Mouse (Mus musculus) kidney, embryonic 14.5 days (tissue): Measurements from ENCODE around the gene Capn15. TPM values are rescaled to one million over a fixed set of nuclear protein-coding genes. Genes with fewer than 3 reads are reported as not detected.

Experiments used
- ATAC-seq: fragments of 200-750 bp; cut with Nextera tagmentation; 2 replicates; pipeline ENCODE4 v1.8.0; 2017; ENCODE audit warnings: moderate number of reproducible peaks, mild to moderate bottlenecking, moderate TSS enrichment, moderate library complexity; ENCODE audit not compliant: low FRiP score, low TSS enrichment
- H3K27ac ChIP-seq: fragments of 300-500 bp; sonication (generic); 2 replicates; pipeline ENCODE4 v1.5.1; 2014; ENCODE audit warnings: low read depth, mild to moderate bottlenecking, low read length, moderate library complexity, mixed read lengths
- H3K27me3 ChIP-seq: fragments of 300-500 bp; sonication (generic); 2 replicates; pipeline ENCODE4 v1.6.1; 2014; ENCODE audit warnings: mild to moderate bottlenecking, low read length; ENCODE audit not compliant: control insufficient read depth, insufficient read depth
- H3K36me3 ChIP-seq: fragments of 300-500 bp; sonication (generic); 2 replicates; pipeline ENCODE4 v1.6.1; 2014; ENCODE audit warnings: low read length, mixed read lengths; ENCODE audit not compliant: control insufficient read depth, insufficient read depth
- H3K4me1 ChIP-seq: fragments of 300-500 bp; sonication (generic); 2 replicates; pipeline ENCODE4 v1.6.1; 2014; ENCODE audit warnings: low read length, mixed read lengths; ENCODE audit not compliant: control insufficient read depth, insufficient read depth
- H3K4me2 ChIP-seq: fragments of 300-500 bp; sonication (generic); replicated peaks from 2 replicates; pipeline ENCODE4 v1.6.1; 2014; ENCODE audit warnings: low read depth, mild to moderate bottlenecking, low read length
- H3K4me3 ChIP-seq: fragments of 300-500 bp; sonication (generic); 2 replicates; pipeline ENCODE4 v1.5.1; 2014; ENCODE audit warnings: mild to moderate bottlenecking, low read length
- H3K9ac ChIP-seq: fragments of 300-500 bp; sonication (generic); 2 replicates; pipeline ENCODE4 v1.6.1; 2014; ENCODE audit warnings: low read depth, mild to moderate bottlenecking, low read length, moderate library complexity
- H3K9me3 ChIP-seq: fragments of 300-500 bp; sonication (generic); 2 replicates; pipeline ENCODE4 v1.6.1; 2016; ENCODE audit warnings: low read length; ENCODE audit not compliant: control insufficient read depth
- WGBS: fragments of 180-500 bp; shearing (Covaris S2); extraction: QIAGEN DNeasy Blood & Tissue Kit; methylation state at CpG from one replicate; pipeline ENCODE4 v1.1.7; 2014; 5-methylcytosine and 5-hydroxymethylcytosine counted together
- polyA plus RNA-seq: library from polyadenylated mRNA; unstranded; fragments of >200 nt; fragmentation: Nextera tagmentation; extraction: Ambion mirVana; gene quantifications from 2 replicates; pipeline ENCODE4 v1.2.1, GENCODE M21; 2014

Capn15 gene
- polyA plus RNA-seq, 1 experiment from 2014 or later, result 35.3 TPM

DNA sequence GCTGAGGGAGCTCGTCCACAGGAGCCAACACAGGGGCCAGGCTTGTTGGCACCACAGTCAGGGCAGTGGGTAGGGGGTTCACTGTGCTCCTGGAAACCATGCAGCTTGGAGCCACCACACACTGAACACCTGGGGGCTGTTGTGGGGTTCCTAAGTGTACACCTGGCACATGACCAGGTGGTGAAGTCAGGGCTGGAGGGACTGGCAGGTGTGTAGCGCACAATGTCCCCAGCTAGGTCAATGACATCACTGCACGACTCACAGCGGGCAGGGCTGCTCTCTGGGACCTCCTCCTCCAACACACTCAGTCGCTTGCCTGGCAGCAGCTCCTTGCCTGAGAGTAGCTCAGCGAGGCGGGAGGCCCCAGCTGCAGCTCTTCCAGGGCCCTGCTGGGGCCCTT is 21.3 kb downstream of the Capn15 start:
- WGBS, result 86% methylated on average over 7 of the region's 7 CpGs
- no peak overlapping the region for H3K27ac ChIP-seq
- H3K9me3 ChIP-seq, result no peaks in the 10 kb centered on the region
- no peak overlapping the region for H3K4me3 ChIP-seq
- 0 out of 2 replicates have a peak, but pooled peaks cover 10% of the 10 kb centered on the region for H3K4me1 ChIP-seq
- no peaks in the 10 kb centered on the region for H3K27me3 ChIP-seq
- no peak overlapping the region for H3K4me2 ChIP-seq
- H3K36me3 ChIP-seq, result peaks cover 25% of the 10 kb centered on the region
- H3K9ac ChIP-seq, result no peak overlapping the region
- no peak for ATAC-seq

- Histone ChIP-seq H3K9me3 (no peaks in the 10 kb centered on the region), H3K27me3 (no peaks in the 10 kb centered on the region), H3K4me1 (0 out of 2 replicates have a peak, but pooled peaks cover 3% of the 10 kb centered on the region), H3K4me3 (no peak overlapping the region), H3K27ac (no peak overlapping the region), H3K4me2 (no peak overlapping the region), H3K36me3 (peaks cover 42% of the 10 kb centered on the region), H3K9ac (no peak overlapping the region)
- no peak for ATAC-seq
- 90% methylated on average over 7 of the region's 7 CpGs for WGBS
Measured at GRCm38 (mm10) chr17:25962413-25962905, 23.1 kb downstream of the Capn15 start.

DNA sequence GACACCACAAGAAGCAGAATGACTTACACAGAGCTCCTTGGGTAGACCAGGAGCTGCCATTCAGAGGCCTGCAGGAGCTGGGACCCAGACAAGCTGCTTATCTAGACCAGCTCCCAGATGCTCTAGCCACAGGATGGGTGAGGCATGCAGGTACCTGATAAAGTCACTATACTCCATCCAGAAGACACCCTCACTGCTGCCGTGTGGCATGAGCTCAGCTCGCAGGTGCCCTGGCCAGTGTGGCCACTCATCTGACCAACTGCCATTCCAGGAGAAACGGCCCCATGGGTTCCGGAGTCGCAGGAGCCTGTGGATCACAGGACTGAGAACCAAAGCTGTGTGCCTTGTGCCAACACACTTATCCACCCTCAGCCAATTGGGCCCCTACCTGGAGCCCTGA is 24.0 kb downstream of the Capn15 start:
- H3K9ac ChIP-seq, result no peak overlapping the region
- no peaks in the 10 kb centered on the region for H3K4me1 ChIP-seq
- H3K36me3 ChIP-seq, result peaks cover 41% of the 10 kb centered on the region
- no peak overlapping the region for H3K27ac ChIP-seq
- no peak overlapping the region for H3K4me2 ChIP-seq
- H3K27me3 ChIP-seq, result no peaks in the 10 kb centered on the region
- H3K9me3 ChIP-seq, result no peaks in the 10 kb centered on the region
- WGBS, result 95% methylated on average over 5 of the region's 5 CpGs
- no peak for ATAC-seq
- no peak overlapping the region for H3K4me3 ChIP-seq

DNA sequence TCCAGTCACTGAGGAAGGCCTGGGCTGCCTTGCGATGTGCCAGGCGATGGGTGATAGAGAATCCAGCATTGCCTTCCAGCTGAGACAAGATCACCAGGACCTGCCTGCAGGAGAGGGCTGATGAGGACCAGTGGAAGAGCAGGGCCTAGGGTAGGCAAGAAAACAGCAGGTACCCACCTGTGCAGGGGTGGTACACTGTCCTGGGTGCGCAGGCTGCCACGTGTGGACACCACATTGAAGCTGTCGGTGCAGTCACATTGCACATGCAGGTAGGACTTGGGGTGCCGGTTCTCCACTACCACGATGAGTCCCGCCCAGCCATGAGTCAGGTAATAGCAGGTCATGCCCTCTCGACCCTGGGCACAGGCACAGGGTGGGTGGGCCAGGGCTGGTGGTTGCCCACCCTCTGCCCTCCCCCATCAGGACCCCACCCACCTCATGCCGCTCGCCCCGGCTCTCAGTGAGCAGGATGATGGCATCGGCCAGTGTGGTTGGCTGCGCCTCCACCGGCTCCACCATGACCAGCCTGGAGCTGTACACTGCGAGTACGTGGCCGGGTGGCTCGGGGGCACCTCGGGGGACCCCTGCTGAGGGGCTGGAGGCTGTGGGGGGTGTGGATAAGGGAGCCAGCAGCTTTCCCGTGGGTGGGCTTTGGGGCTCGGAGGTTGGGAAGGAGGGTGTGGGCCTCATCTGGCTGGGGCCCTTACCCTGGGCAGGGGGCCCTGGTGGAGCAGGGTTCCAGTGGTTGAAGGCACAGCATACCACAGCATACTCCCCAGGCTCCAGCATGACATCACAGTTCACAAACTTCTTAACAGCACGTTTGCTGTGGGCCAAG is 25.7 kb downstream of the Capn15 start:
- no peak overlapping the region for H3K4me3 ChIP-seq
- H3K4me2 ChIP-seq, result no peak overlapping the region
- H3K27me3 ChIP-seq, result no peaks in the 10 kb centered on the region
- no peaks in the 10 kb centered on the region for H3K9me3 ChIP-seq
- no peaks in the 10 kb centered on the region for H3K4me1 ChIP-seq
- ATAC-seq, result no peak
- 91% methylated on average over 23 of the region's 23 CpGs for WGBS
- H3K9ac ChIP-seq, result no peak overlapping the region
- no peak overlapping the region for H3K27ac ChIP-seq
- H3K36me3 ChIP-seq, result peaks cover 39% of the 10 kb centered on the region

DNA sequence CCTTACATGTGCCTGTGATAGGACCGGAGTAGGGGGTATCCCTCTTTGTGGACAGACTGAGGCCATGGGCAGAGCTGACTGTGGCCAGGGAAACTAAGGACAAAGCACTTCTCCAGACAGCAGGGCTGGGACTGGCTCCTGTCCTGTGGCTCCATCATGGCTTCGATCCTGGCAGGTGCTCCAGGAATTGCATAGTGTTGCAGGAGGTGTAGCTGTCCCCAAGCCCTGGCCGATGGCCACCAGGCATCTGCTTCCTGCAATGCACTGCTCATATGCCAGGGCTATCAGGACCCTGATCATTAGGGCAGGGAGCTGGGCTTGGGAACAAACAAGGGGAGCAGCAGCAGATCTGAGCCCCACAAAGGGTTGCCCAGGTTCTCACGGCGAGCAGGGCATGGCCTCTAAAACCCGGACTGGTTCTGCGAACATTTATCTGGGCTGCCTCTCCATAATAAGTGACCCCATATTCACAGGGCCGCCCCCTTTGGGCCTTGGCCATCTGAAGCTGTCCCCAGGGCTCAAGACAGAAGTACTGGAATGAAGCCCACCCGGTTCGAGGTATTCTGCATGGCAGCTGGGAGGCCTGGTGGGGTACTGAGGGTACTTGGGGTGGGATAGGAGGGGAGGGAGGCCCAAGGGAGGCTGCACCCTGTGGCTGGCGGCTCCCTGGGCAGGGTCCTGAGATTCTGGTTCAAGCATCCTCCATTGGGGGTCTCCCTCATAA is 26.7 kb downstream of the Capn15 start:
- Histone ChIP-seq H3K4me1 (no peaks in the 10 kb centered on the region), H3K4me2 (no peak overlapping the region), H3K9ac (no peak overlapping the region), H3K27ac (no peak overlapping the region), H3K27me3 (no peaks in the 10 kb centered on the region), H3K36me3 (peaks cover 36% of the 10 kb centered on the region), H3K9me3 (no peaks in the 10 kb centered on the region), H3K4me3 (no peak overlapping the region)
- no peak for ATAC-seq
- 96% methylated on average over 11 of the region's 11 CpGs for WGBS

DNA sequence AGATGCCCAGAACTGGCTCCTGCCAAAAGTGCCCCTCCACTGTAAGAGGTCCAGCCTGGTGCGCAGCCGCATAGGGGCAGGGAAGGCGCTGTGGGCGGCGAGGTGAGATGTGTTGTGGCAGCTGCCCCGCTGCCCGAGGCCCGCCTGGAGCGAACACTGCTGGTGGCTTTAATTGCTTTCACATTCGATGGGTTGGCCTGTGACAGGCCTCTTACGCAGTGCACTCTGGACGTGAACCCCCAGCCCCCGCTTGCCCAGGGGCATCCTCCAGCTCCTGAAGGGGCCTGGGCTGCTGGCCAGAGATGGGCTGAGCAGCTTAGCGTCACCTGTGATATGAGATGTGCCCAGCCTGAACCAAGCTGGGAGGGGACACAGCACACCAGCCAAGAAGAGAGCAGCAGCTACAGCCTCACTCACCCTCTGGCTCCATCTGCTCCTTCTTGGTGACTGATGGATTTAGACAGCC is 28.0 kb downstream of the Capn15 start:
- no peak for ATAC-seq
- 80% methylated on average over 14 of the region's 14 CpGs for WGBS
- peaks cover 33% of the 10 kb centered on the region for H3K36me3 ChIP-seq
- H3K27me3 ChIP-seq, result peaks cover 10% of the 10 kb centered on the region
- H3K27ac ChIP-seq, result no peak overlapping the region
- H3K4me2 ChIP-seq, result no peak overlapping the region
- H3K4me1 ChIP-seq, result 0 out of 2 replicates have a peak, but pooled peaks cover under 1% of the 10 kb centered on the region
- no peak overlapping the region for H3K9ac ChIP-seq
- H3K4me3 ChIP-seq, result no peak overlapping the region
- no peaks in the 10 kb centered on the region for H3K9me3 ChIP-seq

DNA sequence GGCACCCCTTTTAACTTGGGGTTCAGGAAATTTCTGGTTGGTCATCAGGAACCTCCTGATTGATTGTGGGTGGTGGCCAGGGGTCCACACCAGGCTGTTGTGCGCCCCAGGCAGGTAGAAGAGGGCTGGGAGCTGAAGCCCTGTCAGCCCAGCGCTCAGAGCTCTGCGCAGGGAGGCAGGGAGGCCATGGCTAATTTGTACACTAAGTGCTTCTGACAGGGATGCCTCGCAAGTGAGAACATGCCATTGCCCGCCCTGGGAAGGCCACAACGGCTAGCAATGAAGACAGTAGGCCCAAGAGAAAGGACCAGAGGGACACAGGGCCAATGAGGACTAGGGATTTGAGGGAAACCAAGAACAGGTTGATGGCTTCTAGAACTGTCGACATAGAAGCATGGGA is 29.0 kb downstream of the Capn15 start:
- Histone ChIP-seq H3K9ac (no peak overlapping the region), H3K36me3 (peaks cover 31% of the 10 kb centered on the region), H3K4me3 (no peak overlapping the region), H3K27ac (no peak overlapping the region), H3K9me3 (no peaks in the 10 kb centered on the region), H3K4me1 (peaks cover 8% of the 10 kb centered on the region; the same call in 1 of the 2 replicates), H3K27me3 (peaks cover 20% of the 10 kb centered on the region), H3K4me2 (no peak overlapping the region)
- WGBS, result 83% methylated on average over 7 of the region's 7 CpGs
- ATAC-seq, result no peak

DNA sequence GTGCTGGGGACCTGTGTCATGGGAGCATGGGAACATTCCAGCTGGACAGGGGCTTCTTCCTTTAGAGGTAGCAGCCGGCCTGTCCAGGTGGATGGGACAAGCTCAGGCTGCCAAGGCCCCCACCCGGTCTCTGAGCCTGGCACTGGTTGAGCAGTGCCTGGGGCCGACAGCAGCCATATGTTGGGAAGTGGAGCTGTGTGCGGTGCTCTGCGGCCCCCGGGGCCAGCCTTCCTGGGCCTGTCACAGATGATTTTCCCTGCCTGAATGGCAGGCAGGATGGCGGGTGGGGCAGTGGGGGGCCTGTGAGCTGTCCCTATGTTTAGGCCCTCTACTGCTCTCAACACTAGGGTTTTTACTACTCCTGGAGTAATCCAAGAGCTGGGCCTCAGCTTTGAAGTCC is 29.4 kb downstream of the Capn15 start:
- Histone ChIP-seq H3K27me3 (peaks cover 24% of the 10 kb centered on the region), H3K4me1 (peaks cover 8% of the 10 kb centered on the region; the same call in 1 of the 2 replicates), H3K9me3 (no peaks in the 10 kb centered on the region), H3K36me3 (peaks cover 28% of the 10 kb centered on the region), H3K27ac (no peak overlapping the region), H3K4me2 (no peak overlapping the region), H3K4me3 (no peak overlapping the region), H3K9ac (no peak overlapping the region)
- 78% methylated on average over 7 of the region's 7 CpGs for WGBS
- no peak for ATAC-seq

- no peaks in the 10 kb centered on the region for H3K9me3 ChIP-seq
- peaks cover 8% of the 10 kb centered on the region; the same call in 1 of the 2 replicates for H3K4me1 ChIP-seq
- H3K9ac ChIP-seq, result no peak overlapping the region
- no peak overlapping the region for H3K27ac ChIP-seq
- H3K27me3 ChIP-seq, result peaks cover 27% of the 10 kb centered on the region
- H3K36me3 ChIP-seq, result peaks cover 28% of the 10 kb centered on the region
- H3K4me2 ChIP-seq, result no peak overlapping the region
- H3K4me3 ChIP-seq, result no peak overlapping the region
- no peak for ATAC-seq
- WGBS, result 37% methylated on average over 3 of the region's 3 CpGs
Measured at GRCm38 (mm10) chr17:25955736-25956135, 29.9 kb downstream of the Capn15 start.
